Mouse (Mus musculus): Measurements from ENCODE around the gene Clstn3. TPM values are rescaled to one million over a fixed set of nuclear protein-coding genes. Genes with fewer than 3 reads are reported as not detected.
"Not testable (repeated sequence)": the region's sequence is repeated elsewhere in the genome, so short reads cannot be mapped to it uniquely, and the experiment has no call there.

Clstn3 gene
- polyA plus RNA-seq (2015; fragmentation: Nextera tagmentation; extraction: Ambion mirVana): 2.7 and 3.4 TPM in 2 replicates

DNA sequence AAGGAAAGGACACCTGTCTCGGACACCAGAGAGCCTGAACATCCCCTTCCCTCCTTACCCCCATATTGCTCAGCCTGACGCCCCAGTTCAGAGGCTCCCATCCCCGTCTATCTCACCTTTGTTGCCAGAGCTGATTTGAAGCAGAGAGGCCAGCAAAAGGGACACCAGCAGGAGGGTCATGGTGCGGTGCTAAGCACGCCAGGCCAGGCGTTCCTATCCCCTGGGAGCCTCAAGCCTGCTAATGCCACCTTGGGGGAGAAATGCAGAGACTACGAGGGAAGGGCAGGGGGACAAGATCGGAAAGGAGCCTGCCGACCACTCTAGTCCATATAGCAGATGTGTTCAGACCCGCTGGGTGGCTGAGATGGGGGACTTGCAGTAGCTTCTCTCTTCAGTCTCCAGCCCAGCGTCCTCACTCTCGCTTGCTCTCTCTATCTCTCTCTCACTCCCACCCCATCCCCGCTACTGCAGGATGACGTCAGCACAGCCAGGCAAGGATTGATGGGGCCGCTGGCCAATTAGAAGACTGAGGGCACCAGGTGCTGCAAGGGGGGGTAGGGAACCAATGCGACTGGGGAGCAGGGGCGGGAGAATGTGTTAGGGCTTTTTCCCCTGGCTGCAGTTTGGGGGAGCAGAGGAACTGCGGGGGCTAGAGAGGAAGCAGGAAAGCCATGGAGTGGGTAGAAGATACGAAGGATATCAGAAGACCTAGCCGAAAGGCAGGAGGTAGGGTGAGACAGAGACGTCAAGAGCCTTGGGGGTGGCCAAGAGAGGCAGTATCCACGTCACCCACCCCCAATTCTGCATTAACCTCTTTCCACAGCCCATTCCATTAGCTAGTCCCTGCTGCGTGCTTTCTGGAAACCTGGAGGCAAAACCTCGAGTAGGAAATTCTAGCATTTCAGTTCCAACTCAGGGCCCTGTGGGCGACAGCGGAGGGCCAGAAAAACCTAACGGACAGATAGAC lies at the start of gene Clstn3:
TSS of gene Clstn3 (minus strand) at position 490 of the 967 bp plus-strand sequence.
- whole genome bisulfite sequencing: 10% methylated on average over 27 of the region's 27 CpGs
- Histone ChIP-seq H3K9ac (ENCODE audit: low read depth, low read length) (0 out of 2 replicates have a peak within 1 kb of the TSS, but pooled peaks have one; percentile 2), H3K4me2 (replicated peaks; ENCODE audit: low read depth) (peak within 1 kb of the TSS; percentile 68)

GRCm38 (mm10) chr6:124512355-124512836 lies 47.8 kb upstream of the Clstn3 start, which contains the start of gene C1ra:
C1ra (plus strand) TSS chr6:124512405.
- peak; percentile 85 for TF ChIP-seq CTCF (IDR thresholded peaks at IDR 0.05; ENCODE audit: low read depth)
- WGBS: 5% methylated on average over 6 of the region's 6 CpGs
- no peak within 1 kb of the TSS for H3K9ac ChIP-seq (ENCODE audit: low read depth, low read length)
- peak within 1 kb of the TSS; percentile 28 for H3K4me3 ChIP-seq (ENCODE audit: low read depth, low read length)
- ATAC-seq: 0 out of 2 replicates have a peak, but pooled peaks have one; percentile 19
- no peaks in the 10 kb centered on the region for H3K27me3 ChIP-seq (replicated peaks; ENCODE audit: control insufficient read depth, insufficient read depth, low read length)
- no peak within 1 kb of the TSS for H3K27ac ChIP-seq (ENCODE audit: low read depth, low read length)
- no peaks in the 10 kb centered on the region for H3K9me3 ChIP-seq (ENCODE audit: control insufficient read depth)
- H3K36me3 ChIP-seq (ENCODE audit: control insufficient read depth, insufficient read depth): no peaks in the 10 kb centered on the region
- no peaks in the 10 kb centered on the region for H3K4me1 ChIP-seq (replicated peaks; ENCODE audit: control insufficient read depth, insufficient read depth, low read length)
- H3K4me2 ChIP-seq (replicated peaks; ENCODE audit: low read depth): peak within 1 kb of the TSS; percentile 63

More for the DNA sequence above, at the start of gene Clstn3:
- no peaks in the 10 kb centered on the region for H3K9me3 ChIP-seq (ENCODE audit: control insufficient read depth)
- no peak within 1 kb of the TSS for H3K27ac ChIP-seq (ENCODE audit: low read depth, low read length)
- peak; percentile 74 for ATAC-seq
- H3K4me3 ChIP-seq (ENCODE audit: low read depth, low read length): peak within 1 kb of the TSS; percentile 38
- 0 out of 2 replicates have a peak, but pooled peaks cover 3% of the 10 kb centered on the region for H3K4me1 ChIP-seq (replicated peaks; ENCODE audit: control insufficient read depth, insufficient read depth, low read length)
- no peak for TF ChIP-seq CTCF (IDR thresholded peaks at IDR 0.05; ENCODE audit: low read depth)
- no peaks in the 10 kb centered on the region for H3K27me3 ChIP-seq (replicated peaks; ENCODE audit: control insufficient read depth, insufficient read depth, low read length)
- H3K36me3 ChIP-seq (ENCODE audit: control insufficient read depth, insufficient read depth): no peaks in the 10 kb centered on the region

GRCm38 (mm10) chr6:124511936-124512335 lies 47.3 kb upstream of the Clstn3 start:
- Histone ChIP-seq H3K9ac (ENCODE audit: low read depth, low read length) (no peak overlapping the region), H3K27ac (ENCODE audit: low read depth, low read length) (no peak overlapping the region), H3K27me3 (replicated peaks; ENCODE audit: control insufficient read depth, insufficient read depth, low read length) (no peaks in the 10 kb centered on the region), H3K4me3 (ENCODE audit: low read depth, low read length) (no peak overlapping the region), H3K36me3 (ENCODE audit: control insufficient read depth, insufficient read depth) (no peaks in the 10 kb centered on the region), H3K4me1 (replicated peaks; ENCODE audit: control insufficient read depth, insufficient read depth, low read length) (no peaks in the 10 kb centered on the region), H3K9me3 (ENCODE audit: control insufficient read depth) (no peaks in the 10 kb centered on the region), H3K4me2 (replicated peaks; ENCODE audit: low read depth) (peak overlapping the region; percentile 63; the same call in 1 of the 2 replicates)
- 44% methylated on average over 6 of the region's 6 CpGs for WGBS
- TF ChIP-seq CTCF (IDR thresholded peaks at IDR 0.05; ENCODE audit: low read depth): no peak
- ATAC-seq: no peak

- WGBS: 66% methylated on average over 5 of the region's 5 CpGs
- not testable (repeated sequence) for H3K27ac ChIP-seq (ENCODE audit: low read depth, low read length)
These were observed 44.6 kb upstream of the Clstn3 start for GRCm38 (mm10) chr6:124509192-124509591.

GRCm38 (mm10) chr6:124508292-124508691 lies 43.7 kb upstream of the Clstn3 start:
- Histone ChIP-seq H3K27me3 (replicated peaks; ENCODE audit: control insufficient read depth, insufficient read depth, low read length) (no peaks in the 10 kb centered on the region), H3K36me3 (ENCODE audit: control insufficient read depth, insufficient read depth) (no peaks in the 10 kb centered on the region), H3K9me3 (ENCODE audit: control insufficient read depth) (no peaks in the 10 kb centered on the region), H3K4me1 (replicated peaks; ENCODE audit: control insufficient read depth, insufficient read depth, low read length) (no peaks in the 10 kb centered on the region), H3K4me2 (replicated peaks; ENCODE audit: low read depth) (no peak overlapping the region), H3K9ac (ENCODE audit: low read depth, low read length) (no peak overlapping the region), H3K27ac (ENCODE audit: low read depth, low read length) (no peak overlapping the region), H3K4me3 (ENCODE audit: low read depth, low read length) (no peak overlapping the region)
- 81% methylated on average over 10 of the region's 10 CpGs for WGBS
- ATAC-seq: no peak
- TF ChIP-seq CTCF (IDR thresholded peaks at IDR 0.05; ENCODE audit: low read depth): no peak

More at GRCm38 (mm10) chr6:124509192-124509591, 44.6 kb upstream of the Clstn3 start:
- ATAC-seq; H3K36me3 ChIP-seq (ENCODE audit: control insufficient read depth, insufficient read depth); H3K4me1 ChIP-seq (replicated peaks; ENCODE audit: control insufficient read depth, insufficient read depth, low read length); H3K9me3 ChIP-seq (ENCODE audit: control insufficient read depth); H3K4me2 ChIP-seq (replicated peaks; ENCODE audit: low read depth); H3K4me3 ChIP-seq (ENCODE audit: low read depth, low read length); H3K9ac ChIP-seq (ENCODE audit: low read depth, low read length); H3K27me3 ChIP-seq (replicated peaks; ENCODE audit: control insufficient read depth, insufficient read depth, low read length): not testable (repeated sequence)

GRCm38 (mm10) chr6:124506991-124507390 lies 42.4 kb upstream of the Clstn3 start:
- no peak for TF ChIP-seq CTCF (IDR thresholded peaks at IDR 0.05; ENCODE audit: low read depth)

More at GRCm38 (mm10) chr6:124506991-124507390, 42.4 kb upstream of the Clstn3 start:
- H3K9me3 ChIP-seq (ENCODE audit: control insufficient read depth): no peaks in the 10 kb centered on the region
- 81% methylated on average over 6 of the region's 6 CpGs for WGBS
- H3K4me1 ChIP-seq (replicated peaks; ENCODE audit: control insufficient read depth, insufficient read depth, low read length): no peaks in the 10 kb centered on the region
- no peak overlapping the region for H3K4me2 ChIP-seq (replicated peaks; ENCODE audit: low read depth)
- no peak for ATAC-seq
- no peak overlapping the region for H3K4me3 ChIP-seq (ENCODE audit: low read depth, low read length)
- no peak overlapping the region for H3K9ac ChIP-seq (ENCODE audit: low read depth, low read length)
- H3K36me3 ChIP-seq (ENCODE audit: control insufficient read depth, insufficient read depth): no peaks in the 10 kb centered on the region
- H3K27ac ChIP-seq (ENCODE audit: low read depth, low read length): no peak overlapping the region
- H3K27me3 ChIP-seq (replicated peaks; ENCODE audit: control insufficient read depth, insufficient read depth, low read length): no peaks in the 10 kb centered on the region

Data from intestine, postnatal 0 days (tissue).